Mouse (Mus musculus): Measurements from ENCODE around the gene Cacna1c. TPM values are rescaled to one million over a fixed set of nuclear protein-coding genes. Genes with fewer than 3 reads are reported as not detected.

Gene Cacna1c
- polyA plus RNA-seq, 1 experiment from 2014 or later: 2.3 TPM

- no peaks in the 10 kb centered on the region for H3K27me3 ChIP-seq (ENCODE audit: control insufficient read depth, insufficient read depth, low read length)
- no peak for TF ChIP-seq EP300 (optimal IDR thresholded peaks at IDR 0.05)
- no peak for TF ChIP-seq CTCF (IDR thresholded peaks at IDR 0.05; ENCODE audit: low read depth)
- DNase-seq (ENCODE audit: low spot score): no peak
- H3K4me2 ChIP-seq (replicated peaks; ENCODE audit: low read depth): no peak overlapping the region
- H3K9me3 ChIP-seq (ENCODE audit: control insufficient read depth, low read length): no peaks in the 10 kb centered on the region
- no peak overlapping the region for H3K4me3 ChIP-seq (ENCODE audit: low read depth, low read length)
- no peaks in the 10 kb centered on the region for H3K36me3 ChIP-seq (ENCODE audit: control insufficient read depth, insufficient read depth, low read length)
- WGBS: 75% methylated on average over 3 of the region's 3 CpGs
- no peaks in the 10 kb centered on the region for H3K4me1 ChIP-seq (replicated peaks; ENCODE audit: control insufficient read depth, insufficient read depth)
- no peak overlapping the region for H3K27ac ChIP-seq (replicated peaks)
- no peak for ATAC-seq (ENCODE audit: low FRiP score, low TSS enrichment)
- H3K9ac ChIP-seq (ENCODE audit: low read length): no peak overlapping the region
Observed at GRCm38 (mm10) chr6:118787933-118788332, 408.3 kb downstream of the Cacna1c start.

GRCm38 (mm10) chr6:118780280-118780679 is 415.9 kb downstream of the Cacna1c start:
- no peaks in the 10 kb centered on the region for H3K27me3 ChIP-seq (ENCODE audit: control insufficient read depth, insufficient read depth, low read length)
- no peaks in the 10 kb centered on the region for H3K36me3 ChIP-seq (ENCODE audit: control insufficient read depth, insufficient read depth, low read length)
- H3K9me3 ChIP-seq (ENCODE audit: control insufficient read depth, low read length): no peaks in the 10 kb centered on the region
- H3K9ac ChIP-seq (ENCODE audit: low read length): no peak overlapping the region
- TF ChIP-seq EP300 (optimal IDR thresholded peaks at IDR 0.05) (no peak), CTCF (IDR thresholded peaks at IDR 0.05; ENCODE audit: low read depth) (no peak)
- no peak overlapping the region for H3K4me3 ChIP-seq (ENCODE audit: low read depth, low read length)
- H3K27ac ChIP-seq (replicated peaks): no peak overlapping the region
- ATAC-seq (ENCODE audit: low FRiP score, low TSS enrichment) (no peak), DNase-seq (ENCODE audit: low spot score) (no peak)
- WGBS: 58% methylated on average over 7 of the region's 7 CpGs
- H3K4me1 ChIP-seq (replicated peaks; ENCODE audit: control insufficient read depth, insufficient read depth): no peaks in the 10 kb centered on the region
- no peak overlapping the region for H3K4me2 ChIP-seq (replicated peaks; ENCODE audit: low read depth)

- H3K36me3 ChIP-seq (ENCODE audit: control insufficient read depth, insufficient read depth, low read length): no peaks in the 10 kb centered on the region
- H3K4me1 ChIP-seq (replicated peaks; ENCODE audit: control insufficient read depth, insufficient read depth): no peaks in the 10 kb centered on the region
- ATAC-seq (ENCODE audit: low FRiP score, low TSS enrichment): no peak
- no peak overlapping the region for H3K4me3 ChIP-seq (ENCODE audit: low read depth, low read length)
- TF ChIP-seq CTCF (IDR thresholded peaks at IDR 0.05; ENCODE audit: low read depth): no peak
- no peak for TF ChIP-seq EP300 (optimal IDR thresholded peaks at IDR 0.05)
- no peak overlapping the region for H3K9ac ChIP-seq (ENCODE audit: low read length)
- H3K27me3 ChIP-seq (ENCODE audit: control insufficient read depth, insufficient read depth, low read length): no peaks in the 10 kb centered on the region
- no peak for DNase-seq (ENCODE audit: low spot score)
- H3K9me3 ChIP-seq (ENCODE audit: control insufficient read depth, low read length): no peaks in the 10 kb centered on the region
- no peak overlapping the region for H3K27ac ChIP-seq (replicated peaks)
- 71% methylated on average over 8 of the region's 8 CpGs for WGBS
- no peak overlapping the region for H3K4me2 ChIP-seq (replicated peaks; ENCODE audit: low read depth)
Observed at GRCm38 (mm10) chr6:118779201-118779600, 417.0 kb downstream of the Cacna1c start.

GRCm38 (mm10) chr6:118777457-118777856 is 418.8 kb downstream of the Cacna1c start:
- no peaks in the 10 kb centered on the region for H3K9me3 ChIP-seq (ENCODE audit: control insufficient read depth, low read length)
- TF ChIP-seq EP300 (optimal IDR thresholded peaks at IDR 0.05) (no peak), CTCF (IDR thresholded peaks at IDR 0.05; ENCODE audit: low read depth) (no peak)
- ATAC-seq (ENCODE audit: low FRiP score, low TSS enrichment) (no peak), DNase-seq (ENCODE audit: low spot score) (no peak)
- H3K36me3 ChIP-seq (ENCODE audit: control insufficient read depth, insufficient read depth, low read length): no peaks in the 10 kb centered on the region
- 63% methylated on average over 8 of the region's 8 CpGs for WGBS
- H3K27me3 ChIP-seq (ENCODE audit: control insufficient read depth, insufficient read depth, low read length): no peaks in the 10 kb centered on the region
- no peak overlapping the region for H3K9ac ChIP-seq (ENCODE audit: low read length)
- no peak overlapping the region for H3K27ac ChIP-seq (replicated peaks)
- no peaks in the 10 kb centered on the region for H3K4me1 ChIP-seq (replicated peaks; ENCODE audit: control insufficient read depth, insufficient read depth)
- no peak overlapping the region for H3K4me2 ChIP-seq (replicated peaks; ENCODE audit: low read depth)
- no peak overlapping the region for H3K4me3 ChIP-seq (ENCODE audit: low read depth, low read length)

GRCm38 (mm10) chr6:118776459-118776858 is 419.8 kb downstream of the Cacna1c start:
- ATAC-seq (ENCODE audit: low FRiP score, low TSS enrichment) (no peak), DNase-seq (ENCODE audit: low spot score) (no peak)
- 70% methylated on average over 9 of the region's 9 CpGs for WGBS
- Histone ChIP-seq H3K9me3 (ENCODE audit: control insufficient read depth, low read length) (no peaks in the 10 kb centered on the region), H3K27me3 (ENCODE audit: control insufficient read depth, insufficient read depth, low read length) (no peaks in the 10 kb centered on the region), H3K4me3 (ENCODE audit: low read depth, low read length) (no peak overlapping the region), H3K9ac (ENCODE audit: low read length) (no peak overlapping the region), H3K4me1 (replicated peaks; ENCODE audit: control insufficient read depth, insufficient read depth) (no peaks in the 10 kb centered on the region), H3K27ac (replicated peaks) (no peak overlapping the region), H3K36me3 (ENCODE audit: control insufficient read depth, insufficient read depth, low read length) (no peaks in the 10 kb centered on the region), H3K4me2 (replicated peaks; ENCODE audit: low read depth) (no peak overlapping the region)
- TF ChIP-seq EP300 (optimal IDR thresholded peaks at IDR 0.05): no peak
- no peak for TF ChIP-seq CTCF (IDR thresholded peaks at IDR 0.05; ENCODE audit: low read depth)

GRCm38 (mm10) chr6:118772581-118772980 is 423.6 kb downstream of the Cacna1c start:
- WGBS: 90% methylated on average over 6 of the region's 6 CpGs

More at GRCm38 (mm10) chr6:118772581-118772980, 423.6 kb downstream of the Cacna1c start:
- Histone ChIP-seq H3K9ac (ENCODE audit: low read length) (no peak overlapping the region), H3K4me1 (replicated peaks; ENCODE audit: control insufficient read depth, insufficient read depth) (no peaks in the 10 kb centered on the region), H3K4me2 (replicated peaks; ENCODE audit: low read depth) (no peak overlapping the region), H3K36me3 (ENCODE audit: control insufficient read depth, insufficient read depth, low read length) (no peaks in the 10 kb centered on the region), H3K27me3 (ENCODE audit: control insufficient read depth, insufficient read depth, low read length) (no peaks in the 10 kb centered on the region), H3K9me3 (ENCODE audit: control insufficient read depth, low read length) (no peaks in the 10 kb centered on the region), H3K4me3 (ENCODE audit: low read depth, low read length) (no peak overlapping the region), H3K27ac (replicated peaks) (no peak overlapping the region)
- no peak for DNase-seq (ENCODE audit: low spot score)
- TF ChIP-seq CTCF (IDR thresholded peaks at IDR 0.05; ENCODE audit: low read depth) (no peak), EP300 (optimal IDR thresholded peaks at IDR 0.05) (no peak)
- no peak for ATAC-seq (ENCODE audit: low FRiP score, low TSS enrichment)
